Mouse (Mus musculus) layer of hippocampus, postnatal 10 days (tissue): ENCODE results near the gene Tssk6. TPM values are rescaled to one million over a fixed set of nuclear protein-coding genes. Genes with fewer than 3 reads are reported as not detected.

Experiments used
- total RNA-seq, 2 experiments: library from RNA; stranded (reverse); gene quantifications; 2 replicates each; pipeline ENCODE4 v1.2.3; 2021

Tssk6 gene
- total RNA-seq, 2 experiments from 2014 or later: 0.49 to 0.62 TPM

Other genes starting within 250 kb of the Tssk6 start
- gene Zfp964, start 247.7 kb upstream of the Tssk6 start, total RNA-seq: 1 to 10 TPM; 3.4 to 3.7 TPM
- 10 to 100 TPM; 17.1 to 20.0 TPM for gene Zfp869, start 191.5 kb upstream of the Tssk6 start, total RNA-seq
- gene Zfp963, start 152.2 kb upstream of the Tssk6 start, total RNA-seq: 1 to 10 TPM; 4.7 to 6.7 TPM
- under 1 TPM in 1 of 2 experiments, not detected in 1; 0.91 TPM for gene Gm20422, start 127.3 kb upstream of the Tssk6 start, total RNA-seq
- gene Atp13a1, start 111.0 kb upstream of the Tssk6 start, total RNA-seq: 10 to 100 TPM; 44.9 to 49.6 TPM
- 10 to 100 TPM; 30.8 to 32.6 TPM for gene Zfp866, start 111.0 kb upstream of the Tssk6 start, total RNA-seq
- 10 to 100 TPM; 27.0 to 41.3 TPM for gene Gmip, start 93.5 kb upstream of the Tssk6 start, total RNA-seq
- gene Lpar2, start 79.8 kb upstream of the Tssk6 start, total RNA-seq: 1 to 10 TPM; 1.7 to 1.9 TPM
- 10 to 100 TPM; 18.8 to 25.4 TPM for gene Pbx4, start 69.7 kb upstream of the Tssk6 start, total RNA-seq
- gene Cilp2, start 14.5 kb upstream of the Tssk6 start, total RNA-seq: 1 to 10 TPM; 2.5 to 2.8 TPM
- gene Ndufa13, start 374 bp downstream of the Tssk6 start, total RNA-seq: 100 to 1,000 TPM; 137 to 147 TPM
- 10 to 100 TPM; 11.8 to 14.1 TPM for gene Yjefn3, start 528 bp downstream of the Tssk6 start, total RNA-seq
- 10 to 100 TPM; 40.9 to 43.3 TPM for gene Gatad2a, start 94.2 kb downstream of the Tssk6 start, total RNA-seq
- 10 to 100 TPM; 73.4 to 74.8 TPM for gene Mau2, start 140.6 kb downstream of the Tssk6 start, total RNA-seq
- gene Sugp1, start 140.6 kb downstream of the Tssk6 start, total RNA-seq: 10 to 100 TPM; 50.0 to 54.7 TPM
- 1 to 10 TPM; 1.3 to 2.5 TPM for gene Tm6sf2, start 170.7 kb downstream of the Tssk6 start, total RNA-seq
- 1 to 10 TPM; 6.8 to 7.7 TPM for gene Hapln4, start 181.3 kb downstream of the Tssk6 start, total RNA-seq
- 100 to 1,000 TPM; 575 to 578 TPM for gene Ncan, start 218.7 kb downstream of the Tssk6 start, total RNA-seq
- 10 to 100 TPM; 36.1 to 41.7 TPM for gene Nr2c2ap, start 229.1 kb downstream of the Tssk6 start, total RNA-seq
- gene Rfxank, start 237.0 kb downstream of the Tssk6 start, total RNA-seq: 10 to 100 TPM; 10.5 to 12.0 TPM
- 10 to 100 TPM; 39.9 to 46.5 TPM for gene Borcs8, start 237.3 kb downstream of the Tssk6 start, total RNA-seq
- gene Mef2b, start 237.5 kb downstream of the Tssk6 start, total RNA-seq: under 1 TPM; 0.57 to 0.67 TPM